Mouse (Mus musculus): ENCODE measurements around the gene Gpr87. TPM values are rescaled to one million over a fixed set of nuclear protein-coding genes. Genes with fewer than 3 reads are reported as not detected.

The Gpr87 gene
- polyA plus RNA-seq, 1 experiment: not detected

- no peaks in the 10 kb centered on the region for H3K36me3 ChIP-seq (ENCODE audit: control insufficient read depth, insufficient read depth, low read length)
- no peaks in the 10 kb centered on the region for H3K4me1 ChIP-seq (ENCODE audit: control insufficient read depth, insufficient read depth, insufficient read length)
- no peak overlapping the region for H3K27ac ChIP-seq (ENCODE audit: insufficient read depth, low read length)
- TF ChIP-seq POLR2A (IDR thresholded peaks at IDR 0.05; ENCODE audit: low read depth, low read length) (no peak), CTCF (IDR thresholded peaks at IDR 0.05; ENCODE audit: extremely low read depth, insufficient read depth, insufficient read length, insufficient replicate concordance) (no peak)
- 96% methylated on average over 6 of the region's 6 CpGs for WGBS
- no peak overlapping the region for H3K4me3 ChIP-seq (ENCODE audit: extremely low read depth, insufficient read depth, insufficient read length)
- no peak for DNase-seq (ENCODE audit: low read depth in 1 of 2, low spot score in 2 of 2)
- no peaks in the 10 kb centered on the region for H3K27me3 ChIP-seq (ENCODE audit: control insufficient read depth, insufficient read depth, low read length)
Measured at GRCm38 (mm10) chr3:59191674-59192073, 3.2 kb downstream of the Gpr87 start.

GRCm38 (mm10) chr3:59187336-59187735 is 7.6 kb downstream of the Gpr87 start:
- Histone ChIP-seq H3K4me1 (ENCODE audit: control insufficient read depth, insufficient read depth, insufficient read length) (no peaks in the 10 kb centered on the region), H3K36me3 (ENCODE audit: control insufficient read depth, insufficient read depth, low read length) (no peaks in the 10 kb centered on the region), H3K4me3 (ENCODE audit: extremely low read depth, insufficient read depth, insufficient read length) (no peak overlapping the region), H3K27ac (ENCODE audit: insufficient read depth, low read length) (no peak overlapping the region), H3K27me3 (ENCODE audit: control insufficient read depth, insufficient read depth, low read length) (no peaks in the 10 kb centered on the region)
- TF ChIP-seq CTCF (IDR thresholded peaks at IDR 0.05; ENCODE audit: extremely low read depth, insufficient read depth, insufficient read length, insufficient replicate concordance) (no peak), POLR2A (IDR thresholded peaks at IDR 0.05; ENCODE audit: low read depth, low read length) (no peak)
- DNase-seq (ENCODE audit: low read depth in 1 of 2, low spot score in 2 of 2): no peak
- WGBS: 89% methylated on average over 4 of the region's 4 CpGs

- no peaks in the 10 kb centered on the region for H3K36me3 ChIP-seq (ENCODE audit: control insufficient read depth, insufficient read depth, low read length)
- no peaks in the 10 kb centered on the region for H3K4me1 ChIP-seq (ENCODE audit: control insufficient read depth, insufficient read depth, insufficient read length)
- WGBS: 81% methylated on average over 4 of the region's 4 CpGs
- no peak overlapping the region for H3K27ac ChIP-seq (ENCODE audit: insufficient read depth, low read length)
- DNase-seq (ENCODE audit: low read depth in 1 of 2, low spot score in 2 of 2): no peak
- H3K27me3 ChIP-seq (ENCODE audit: control insufficient read depth, insufficient read depth, low read length): no peaks in the 10 kb centered on the region
- TF ChIP-seq CTCF (IDR thresholded peaks at IDR 0.05; ENCODE audit: extremely low read depth, insufficient read depth, insufficient read length, insufficient replicate concordance) (no peak), POLR2A (IDR thresholded peaks at IDR 0.05; ENCODE audit: low read depth, low read length) (no peak)
- H3K4me3 ChIP-seq (ENCODE audit: extremely low read depth, insufficient read depth, insufficient read length): no peak overlapping the region
Measured at GRCm38 (mm10) chr3:59185662-59186061, 9.2 kb downstream of the Gpr87 start.

- Histone ChIP-seq H3K27ac (ENCODE audit: insufficient read depth, low read length) (no peak overlapping the region), H3K4me3 (ENCODE audit: extremely low read depth, insufficient read depth, insufficient read length) (no peak overlapping the region), H3K36me3 (ENCODE audit: control insufficient read depth, insufficient read depth, low read length) (no peaks in the 10 kb centered on the region), H3K27me3 (ENCODE audit: control insufficient read depth, insufficient read depth, low read length) (no peaks in the 10 kb centered on the region), H3K4me1 (ENCODE audit: control insufficient read depth, insufficient read depth, insufficient read length) (no peaks in the 10 kb centered on the region)
- TF ChIP-seq POLR2A (IDR thresholded peaks at IDR 0.05; ENCODE audit: low read depth, low read length) (no peak), CTCF (IDR thresholded peaks at IDR 0.05; ENCODE audit: extremely low read depth, insufficient read depth, insufficient read length, insufficient replicate concordance) (no peak)
- DNase-seq (ENCODE audit: low read depth in 1 of 2, low spot score in 2 of 2): no peak
Measured at GRCm38 (mm10) chr3:59182129-59182528, 12.8 kb downstream of the Gpr87 start.

- Histone ChIP-seq H3K4me3 (ENCODE audit: extremely low read depth, insufficient read depth, insufficient read length) (no peak overlapping the region), H3K4me1 (ENCODE audit: control insufficient read depth, insufficient read depth, insufficient read length) (no peaks in the 10 kb centered on the region), H3K27me3 (ENCODE audit: control insufficient read depth, insufficient read depth, low read length) (no peaks in the 10 kb centered on the region), H3K27ac (ENCODE audit: insufficient read depth, low read length) (no peak overlapping the region), H3K36me3 (ENCODE audit: control insufficient read depth, insufficient read depth, low read length) (no peaks in the 10 kb centered on the region)
- 86% methylated on average over 5 of the region's 5 CpGs for WGBS
- DNase-seq (ENCODE audit: low read depth in 1 of 2, low spot score in 2 of 2): no peak
- no peak for TF ChIP-seq CTCF (IDR thresholded peaks at IDR 0.05; ENCODE audit: extremely low read depth, insufficient read depth, insufficient read length, insufficient replicate concordance)
- TF ChIP-seq POLR2A (IDR thresholded peaks at IDR 0.05; ENCODE audit: low read depth, low read length): no peak
Measured at GRCm38 (mm10) chr3:59181134-59181533, 13.8 kb downstream of the Gpr87 start.

GRCm38 (mm10) chr3:59176871-59177270 is 18.0 kb downstream of the Gpr87 start:
- Histone ChIP-seq H3K27ac (ENCODE audit: insufficient read depth, low read length) (no peak overlapping the region), H3K4me3 (ENCODE audit: extremely low read depth, insufficient read depth, insufficient read length) (no peak overlapping the region), H3K27me3 (ENCODE audit: control insufficient read depth, insufficient read depth, low read length) (no peaks in the 10 kb centered on the region), H3K4me1 (ENCODE audit: control insufficient read depth, insufficient read depth, insufficient read length) (no peaks in the 10 kb centered on the region; the same call in 1 of the 2 replicates), H3K36me3 (ENCODE audit: control insufficient read depth, insufficient read depth, low read length) (no peaks in the 10 kb centered on the region)
- 79% methylated on average over 5 of the region's 5 CpGs for WGBS
- TF ChIP-seq POLR2A (IDR thresholded peaks at IDR 0.05; ENCODE audit: low read depth, low read length): no peak
- no peak for TF ChIP-seq CTCF (IDR thresholded peaks at IDR 0.05; ENCODE audit: extremely low read depth, insufficient read depth, insufficient read length, insufficient replicate concordance)
- no peak for DNase-seq (ENCODE audit: low read depth in 1 of 2, low spot score in 2 of 2)

- WGBS: 11% methylated on average over 5 of the region's 5 CpGs
- Histone ChIP-seq H3K4me3 (ENCODE audit: extremely low read depth, insufficient read depth, insufficient read length) (no peak overlapping the region), H3K36me3 (ENCODE audit: control insufficient read depth, insufficient read depth, low read length) (no peaks in the 10 kb centered on the region), H3K27ac (ENCODE audit: insufficient read depth, low read length) (no peak overlapping the region), H3K4me1 (ENCODE audit: control insufficient read depth, insufficient read depth, insufficient read length) (no peaks in the 10 kb centered on the region; the same call in 1 of the 2 replicates), H3K27me3 (ENCODE audit: control insufficient read depth, insufficient read depth, low read length) (no peaks in the 10 kb centered on the region)
- TF ChIP-seq POLR2A (IDR thresholded peaks at IDR 0.05; ENCODE audit: low read depth, low read length): no peak
- peak; percentile 72; the same call in 1 of the 2 replicates for TF ChIP-seq CTCF (IDR thresholded peaks at IDR 0.05; ENCODE audit: extremely low read depth, insufficient read depth, insufficient read length, insufficient replicate concordance)
- peak; percentile 35 to 54 for DNase-seq (ENCODE audit: low read depth in 1 of 2, low spot score in 2 of 2)
Measured at GRCm38 (mm10) chr3:59175234-59175633, 19.7 kb downstream of the Gpr87 start.
